Mouse (Mus musculus) neural tube, embryonic 13.5 days (tissue): Measurements from ENCODE around the gene Rnase13. TPM values are rescaled to one million over a fixed set of nuclear protein-coding genes. Genes with fewer than 3 reads are reported as not detected.
"Not testable (repeated sequence)": the region's sequence is repeated elsewhere in the genome, so short reads cannot be mapped to it uniquely, and the experiment has no call there.

Experiments used
- ATAC-seq: fragments of 200-750 bp; cut with Nextera tagmentation; 2 replicates; pipeline ENCODE4 v1.8.0; 2017; ENCODE audit warnings: low read depth, mild to moderate bottlenecking, moderate TSS enrichment, moderate library complexity
- H3K27ac ChIP-seq: fragments of 300-500 bp; sonication (generic); replicated peaks from 2 replicates; pipeline ENCODE4 v1.5.1; 2015; ENCODE audit warnings: moderate library complexity, mild to moderate bottlenecking, inconsistent platforms
- H3K27me3 ChIP-seq: fragments of 300-500 bp; sonication (generic); 2 replicates; pipeline ENCODE4 v1.6.1; 2015; ENCODE audit warnings: mild to moderate bottlenecking, inconsistent platforms
- H3K36me3 ChIP-seq: fragments of 300-500 bp; sonication (generic); 2 replicates; pipeline ENCODE4 v1.6.1; 2015; ENCODE audit warnings: mild to moderate bottlenecking, inconsistent platforms
- H3K4me1 ChIP-seq: fragments of 300-500 bp; sonication (generic); replicated peaks from 2 replicates; pipeline ENCODE4 v1.6.1; 2015; ENCODE audit warnings: inconsistent platforms
- H3K4me2 ChIP-seq: fragments of 300-500 bp; sonication (generic); 2 replicates; pipeline ENCODE4 v1.6.1; 2015; ENCODE audit warnings: inconsistent platforms, mild to moderate bottlenecking, moderate library complexity
- H3K4me3 ChIP-seq: fragments of 300-500 bp; sonication (generic); 2 replicates; pipeline ENCODE4 v1.5.1; 2015; ENCODE audit warnings: mild to moderate bottlenecking, inconsistent platforms
- H3K9ac ChIP-seq: fragments of 300-500 bp; sonication (generic); 2 replicates; pipeline ENCODE4 v1.6.1; 2015; ENCODE audit warnings: moderate library complexity, mild to moderate bottlenecking, inconsistent platforms
- H3K9me3 ChIP-seq: fragments of 300-500 bp; sonication (generic); 2 replicates; pipeline ENCODE4 v1.6.1; 2016; ENCODE audit warnings: inconsistent platforms
- WGBS: fragments of 180-500 bp; shearing (Covaris S2); methylation state at CpG from one replicate; pipeline ENCODE4 v1.1.7; 2015; 5-methylcytosine and 5-hydroxymethylcytosine counted together
- polyA plus RNA-seq: library from polyadenylated mRNA; unstranded; fragments of >200 nt; fragmentation: Nextera tagmentation; extraction: Ambion mirVana; gene quantifications from 2 replicates; pipeline ENCODE4 v1.2.1, GENCODE M21; 2015

The Rnase13 gene
- polyA plus RNA-seq, 1 experiment from 2014 or later = not detected

GRCm38 (mm10) chr14:51926930-51927329 lies 4.4 kb upstream of the Rnase13 start:
- H3K4me3 ChIP-seq, H3K36me3 ChIP-seq, H3K4me2 ChIP-seq, H3K27ac ChIP-seq, ATAC-seq, H3K27me3 ChIP-seq, H3K9me3 ChIP-seq, H3K4me1 ChIP-seq, H3K9ac ChIP-seq: not testable (repeated sequence)
- WGBS = 96% methylated on average over 11 of the region's 11 CpGs

GRCm38 (mm10) chr14:51923492-51923891 lies 919 bp upstream of the Rnase13 start:
- H3K4me3 ChIP-seq = no peak overlapping the region
- H3K27ac ChIP-seq = no peak overlapping the region
- H3K9me3 ChIP-seq = no peaks in the 10 kb centered on the region
- no peak overlapping the region for H3K9ac ChIP-seq
- 77% methylated on average over 4 of the region's 4 CpGs for WGBS
- no peak overlapping the region for H3K4me2 ChIP-seq
- no peak for ATAC-seq
- no peaks in the 10 kb centered on the region for H3K4me1 ChIP-seq
- no peaks in the 10 kb centered on the region for H3K36me3 ChIP-seq
- no peaks in the 10 kb centered on the region for H3K27me3 ChIP-seq

DNA sequence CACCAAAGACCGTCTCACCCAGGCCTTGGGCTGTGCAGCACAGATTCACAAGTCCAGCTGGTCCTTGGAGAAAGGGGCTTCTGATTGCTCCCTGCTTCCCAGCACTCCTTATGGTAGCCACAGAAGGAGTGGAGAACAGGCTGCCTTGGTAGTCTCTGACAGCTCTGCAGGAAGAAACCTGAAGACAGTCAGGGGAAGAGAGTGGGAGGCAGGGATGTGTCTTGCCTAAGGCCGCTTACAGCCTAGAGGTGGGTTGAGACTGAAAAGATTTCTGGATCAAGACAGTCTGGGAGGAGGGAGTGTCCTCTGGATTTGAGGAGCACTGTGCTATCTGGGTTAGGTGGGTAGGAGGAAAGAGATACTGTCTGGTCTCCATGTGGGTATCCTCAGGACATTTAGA lies 337 bp upstream of the Rnase13 start:
- Histone ChIP-seq H3K27ac (no peak overlapping the region), H3K4me1 (no peaks in the 10 kb centered on the region)

DNA sequence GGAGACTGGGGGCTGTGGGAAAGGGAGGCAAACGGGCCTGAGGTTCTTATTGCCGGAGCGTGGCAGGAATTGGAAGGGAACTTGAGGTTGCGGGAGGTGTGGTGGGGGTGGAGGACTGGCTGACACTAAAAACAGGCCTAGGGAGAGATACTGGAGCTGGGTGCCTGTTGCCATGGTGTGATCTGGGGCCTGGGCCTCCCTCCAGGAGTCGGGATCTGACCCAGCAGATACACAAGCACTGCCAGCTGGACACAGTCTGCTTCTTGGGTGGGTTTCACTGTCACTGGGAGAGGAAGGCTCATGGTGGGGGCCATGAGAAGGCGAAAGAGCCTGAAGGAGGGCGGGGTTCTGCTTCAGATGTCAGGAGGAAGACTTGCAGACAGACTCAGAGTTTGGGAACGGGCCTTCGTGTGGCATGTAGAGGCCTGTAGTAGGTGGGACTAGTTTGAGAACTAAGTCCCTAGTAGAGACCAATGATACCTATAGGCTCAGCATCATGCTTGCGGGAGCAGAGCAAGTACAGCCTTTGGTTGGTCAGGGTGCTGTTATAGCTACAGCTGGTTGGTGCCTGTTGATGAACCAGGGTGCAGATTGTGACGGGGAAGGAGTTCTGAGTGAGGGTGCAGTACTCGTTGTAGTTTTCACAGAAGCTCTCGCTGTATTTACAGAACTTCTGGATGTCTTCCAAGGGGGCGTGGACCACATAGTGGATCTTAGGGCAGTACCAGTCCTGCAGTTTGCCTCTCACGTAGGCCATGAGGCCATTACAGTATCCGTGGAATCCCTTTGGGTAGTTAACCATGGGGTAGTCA lies 608 bp downstream of the Rnase13 start:
- no peaks in the 10 kb centered on the region for H3K4me1 ChIP-seq
- WGBS = 86% methylated on average over 16 of the region's 16 CpGs
- H3K27ac ChIP-seq = no peak overlapping the region
- no peaks in the 10 kb centered on the region for H3K27me3 ChIP-seq
- H3K9ac ChIP-seq = no peak overlapping the region
- no peak overlapping the region for H3K4me2 ChIP-seq
- H3K4me3 ChIP-seq = no peak overlapping the region
- H3K36me3 ChIP-seq = no peaks in the 10 kb centered on the region
- peak; percentile 52; the same call in 1 of the 2 replicates for ATAC-seq
- H3K9me3 ChIP-seq = no peaks in the 10 kb centered on the region

More for the DNA sequence above, 337 bp upstream of the Rnase13 start:
- no peak for ATAC-seq
- Histone ChIP-seq H3K9me3 (no peaks in the 10 kb centered on the region), H3K9ac (no peak overlapping the region), H3K4me3 (no peak overlapping the region), H3K27me3 (no peaks in the 10 kb centered on the region), H3K36me3 (no peaks in the 10 kb centered on the region), H3K4me2 (no peak overlapping the region)
- WGBS = 83% methylated on average over 2 of the region's 2 CpGs

DNA sequence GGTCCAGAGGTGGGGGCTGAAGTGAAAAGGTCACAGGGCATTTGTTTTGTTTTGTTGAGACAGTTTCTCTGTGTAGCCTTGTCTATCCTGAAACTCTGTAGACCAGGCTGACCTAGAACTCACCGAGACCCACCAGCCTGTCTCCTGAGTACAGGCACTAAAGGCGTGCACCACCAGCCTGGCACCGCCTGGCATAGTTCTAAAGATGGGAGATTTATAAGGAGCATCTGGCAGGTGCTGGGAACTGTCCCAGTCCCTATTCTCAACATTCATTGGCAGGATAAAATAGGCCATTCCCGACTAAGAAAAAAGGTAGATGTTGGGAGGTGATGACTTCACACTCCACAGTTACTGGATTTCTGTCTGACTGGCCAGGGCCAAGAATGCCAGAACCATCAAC lies 3.6 kb downstream of the Rnase13 start:
- Histone ChIP-seq H3K4me2 (no peak overlapping the region), H3K4me3 (no peak overlapping the region), H3K27me3 (0 out of 2 replicates have a peak, but pooled peaks cover 2% of the 10 kb centered on the region), H3K9ac (no peak overlapping the region), H3K9me3 (no peaks in the 10 kb centered on the region), H3K4me1 (peaks cover 15% of the 10 kb centered on the region), H3K27ac (no peak overlapping the region), H3K36me3 (no peaks in the 10 kb centered on the region)
- ATAC-seq = no peak
- 80% methylated on average over 4 of the region's 4 CpGs for WGBS

DNA sequence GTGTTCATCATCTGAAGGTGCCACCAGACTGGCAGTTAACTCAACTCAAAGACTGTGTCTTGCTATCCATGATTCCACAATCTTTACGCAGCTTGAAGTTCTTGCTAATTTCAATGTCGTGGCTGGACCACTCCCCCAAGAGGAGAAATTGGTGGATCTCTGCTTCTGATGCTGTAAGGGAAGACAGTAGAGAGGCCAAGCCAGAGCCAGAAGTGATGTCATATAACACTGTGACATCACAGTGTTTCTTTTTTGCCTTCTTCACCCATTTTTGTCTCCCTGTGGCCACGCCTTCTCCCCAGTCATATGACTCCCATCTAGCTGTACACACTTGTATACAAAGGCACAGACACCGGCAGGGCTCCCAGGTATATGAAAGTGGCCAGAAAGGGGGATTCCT lies 4.4 kb downstream of the Rnase13 start, which contains the start of gene Tppp2:
Gene Tppp2 (plus strand): TSS at position 301 of the 400 bp plus-strand sequence.
- H3K27me3 ChIP-seq = 0 out of 2 replicates have a peak, but pooled peaks cover 8% of the 10 kb centered on the region
- no peaks in the 10 kb centered on the region for H3K36me3 ChIP-seq
- H3K4me2 ChIP-seq = no peak within 1 kb of the TSS
- no peak within 1 kb of the TSS for H3K27ac ChIP-seq
- no peak within 1 kb of the TSS for H3K4me3 ChIP-seq
- no peaks in the 10 kb centered on the region for H3K9me3 ChIP-seq
- ATAC-seq = no peak
- H3K4me1 ChIP-seq = peaks cover 22% of the 10 kb centered on the region
- WGBS = 88% methylated on average over 4 of the region's 4 CpGs
- H3K9ac ChIP-seq = no peak within 1 kb of the TSS

GRCm38 (mm10) chr14:51916539-51916938 lies 6.0 kb downstream of the Rnase13 start:
- H3K27me3 ChIP-seq = 0 out of 2 replicates have a peak, but pooled peaks cover 8% of the 10 kb centered on the region
- no peak overlapping the region for H3K4me2 ChIP-seq
- no peak for ATAC-seq
- H3K27ac ChIP-seq = no peak overlapping the region
- peaks cover 36% of the 10 kb centered on the region for H3K4me1 ChIP-seq
- H3K9ac ChIP-seq = no peak overlapping the region
- H3K36me3 ChIP-seq = no peaks in the 10 kb centered on the region
- 84% methylated on average over 4 of the region's 4 CpGs for WGBS
- no peak overlapping the region for H3K4me3 ChIP-seq
- H3K9me3 ChIP-seq = no peaks in the 10 kb centered on the region

GRCm38 (mm10) chr14:51915030-51915429 lies 7.5 kb downstream of the Rnase13 start:
- no peak for ATAC-seq
- WGBS = 32% methylated on average over 3 of the region's 3 CpGs
- peak overlapping the region; percentile 85 for H3K27ac ChIP-seq
- no peak overlapping the region for H3K4me3 ChIP-seq
- H3K4me2 ChIP-seq = peak overlapping the region; percentile 98; the same call in 1 of the 2 replicates
- 0 out of 2 replicates have a peak, but pooled peaks cover 8% of the 10 kb centered on the region for H3K27me3 ChIP-seq
- peaks cover 36% of the 10 kb centered on the region for H3K4me1 ChIP-seq
- H3K36me3 ChIP-seq = no peaks in the 10 kb centered on the region
- no peaks in the 10 kb centered on the region for H3K9me3 ChIP-seq
- no peak overlapping the region for H3K9ac ChIP-seq

DNA sequence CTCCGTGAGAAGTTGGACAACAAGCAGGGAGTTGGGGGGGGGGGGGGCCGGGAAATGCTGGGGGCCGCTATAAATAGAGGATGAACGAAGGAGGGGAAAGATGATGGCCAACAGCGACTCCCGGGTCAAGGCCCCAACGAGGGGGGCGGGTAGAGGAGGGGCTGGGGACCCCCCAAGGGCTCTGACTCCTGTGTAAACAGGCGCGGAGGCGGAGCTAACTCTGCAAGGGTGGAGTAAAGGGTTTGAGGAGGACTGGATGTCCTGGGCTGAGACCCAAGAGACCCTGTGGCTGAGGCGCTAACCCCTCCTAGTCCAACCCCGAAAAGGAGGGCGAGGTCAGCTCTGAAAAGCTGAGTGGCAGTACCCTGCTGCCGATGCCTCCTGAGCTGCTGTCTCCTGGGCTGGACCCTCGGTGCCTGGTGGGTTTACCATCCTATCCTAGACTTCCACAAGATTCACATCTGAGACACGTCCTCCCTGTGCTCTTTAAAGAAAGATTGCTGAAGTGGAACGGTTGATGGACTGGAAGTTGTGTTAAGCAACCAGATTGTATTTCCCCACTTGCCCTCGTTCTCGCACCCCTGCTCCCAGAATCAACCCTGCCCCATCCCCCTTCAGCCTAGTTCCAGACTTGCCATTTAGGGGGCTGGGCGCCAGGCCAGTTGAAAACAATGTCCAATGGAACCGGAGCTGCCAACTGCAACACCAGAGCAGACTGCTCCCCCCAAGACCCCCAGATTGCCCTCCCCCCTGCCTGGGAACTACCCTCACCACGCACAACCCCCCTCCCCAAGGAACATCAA lies 8.4 kb downstream of the Rnase13 start, which contains the start of gene Ndrg2:
Gene Ndrg2 (minus strand): TSS at position 199 of the 803 bp plus-strand sequence.
- Histone ChIP-seq H3K9me3 (no peaks in the 10 kb centered on the region), H3K36me3 (0 out of 2 replicates have a peak, but pooled peaks cover 7% of the 10 kb centered on the region), H3K4me1 (peaks cover 36% of the 10 kb centered on the region), H3K27ac (peak within 1 kb of the TSS; percentile 85), H3K9ac (peak within 1 kb of the TSS; percentile 82), H3K4me3 (peak within 1 kb of the TSS; percentile 64), H3K27me3 (0 out of 2 replicates have a peak, but pooled peaks cover 8% of the 10 kb centered on the region), H3K4me2 (peak within 1 kb of the TSS; percentile 98)
- peak; percentile 76 for ATAC-seq
- WGBS = 2% methylated on average over 20 of the region's 23 CpGs

GRCm38 (mm10) chr14:51913062-51913959 lies 9.3 kb downstream of the Rnase13 start:
- peaks cover 36% of the 10 kb centered on the region for H3K4me1 ChIP-seq
- peak overlapping the region; percentile 85 for H3K27ac ChIP-seq
- no peaks in the 10 kb centered on the region for H3K9me3 ChIP-seq
- peak overlapping the region; percentile 98 for H3K4me2 ChIP-seq
- ATAC-seq = peak; percentile 74
- H3K36me3 ChIP-seq = peaks cover 8% of the 10 kb centered on the region; the same call in 1 of the 2 replicates
- peak overlapping the region; percentile 64 for H3K4me3 ChIP-seq
- under 1% methylated on average over 57 of the region's 58 CpGs for WGBS
- H3K27me3 ChIP-seq = 0 out of 2 replicates have a peak, but pooled peaks cover 8% of the 10 kb centered on the region
- H3K9ac ChIP-seq = peak overlapping the region; percentile 82

GRCm38 (mm10) chr14:51912391-51913061 lies 10.0 kb downstream of the Rnase13 start:
- Histone ChIP-seq H3K4me2 (peak overlapping the region; percentile 98), H3K27me3 (0 out of 2 replicates have a peak, but pooled peaks cover 8% of the 10 kb centered on the region), H3K4me1 (peaks cover 36% of the 10 kb centered on the region), H3K4me3 (peak overlapping the region; percentile 64), H3K36me3 (peaks cover 8% of the 10 kb centered on the region; the same call in 1 of the 2 replicates), H3K27ac (peak overlapping the region; percentile 85), H3K9ac (peak overlapping the region; percentile 82), H3K9me3 (no peaks in the 10 kb centered on the region)
- peak; percentile 17; the same call in 1 of the 2 replicates for ATAC-seq
- WGBS = 9% methylated on average over 14 of the region's 14 CpGs
